In the genomic region with DNA sequence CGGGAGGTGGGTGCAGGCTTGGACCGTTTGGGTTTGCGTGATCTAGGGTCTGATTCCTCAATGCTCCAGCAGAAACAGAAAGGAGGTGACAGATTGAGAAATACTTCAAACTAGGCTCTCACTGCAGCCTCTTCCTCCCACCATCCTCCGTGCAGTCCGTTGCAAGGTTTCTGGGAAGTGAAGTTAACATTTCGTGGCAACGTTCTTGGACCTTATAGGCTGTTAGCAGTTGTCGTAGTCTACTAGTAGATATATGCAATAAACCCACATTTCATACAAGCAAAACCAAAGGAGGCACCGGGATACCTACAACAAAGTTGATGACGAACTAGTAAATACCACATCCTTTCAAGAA, we compare ENCODE assay signal across 8 mouse cellular contexts. TPM values are rescaled to one million over a fixed set of nuclear protein-coding genes. Genes with fewer than 3 reads are reported as not detected.
DNase-seq lines count a peak whose midpoint lies in the region; ATAC-seq and TF ChIP-seq lines count a peak whose summit lies in the region.

No protein-coding gene starts in this region.

- peak overlapping the region; percentile 70; the same call in 1 of the 2 replicates for H3K27ac ChIP-seq in intestine, embryonic 16.5 days (ENCODE audit: low read length)
- H3K27ac ChIP-seq in midbrain, postnatal 0 days (ENCODE audit: low read depth, low read length) = peak overlapping the region; percentile 81

- no peaks in the 10 kb centered on the region for H3K9me3 ChIP-seq in intestine, embryonic 16.5 days (ENCODE audit: control insufficient read depth, low read length)
- H3K9me3 ChIP-seq in midbrain, postnatal 0 days (ENCODE audit: low read length) = no peaks in the 10 kb centered on the region

- H3K9ac ChIP-seq in intestine, embryonic 16.5 days (ENCODE audit: low read depth, low read length) = peak overlapping the region; percentile 82
- peak overlapping the region; percentile 74 for H3K9ac ChIP-seq in midbrain, postnatal 0 days (replicated peaks; ENCODE audit: low read length, poor library complexity, severe bottlenecking)

- ATAC-seq in common myeloid progenitor, adult 5-6 weeks (replicated peaks; ENCODE audit: low read depth, poor library complexity, severe bottlenecking) = peak; percentile 40
- no peak; the same call in none of the 2 replicates for ATAC-seq in intestine, embryonic 16.5 days
- ATAC-seq in midbrain, postnatal 0 days (ENCODE audit: low FRiP score) = no peak; the same call in 1 of the 2 replicates

- no peak for DNase-seq in lung, adult 2 months
- no peak for DNase-seq in lung, postnatal 10 days
- peak; percentile 19 for DNase-seq in midbrain, postnatal 0 days (ENCODE audit: low spot score)
- no peak for DNase-seq in adrenal gland, adult 2 months
- no peak for DNase-seq in cerebellum, adult 9-11 months
- DNase-seq in thymus, postnatal 0 days (ENCODE audit: low spot score) = no peak

- no peak for TF ChIP-seq CTCF in lung, adult 2 months (IDR thresholded peaks at IDR 0.05; ENCODE audit: insufficient read depth, low read length)
- TF ChIP-seq CTCF in midbrain, postnatal 0 days (IDR thresholded peaks at IDR 0.05) = no peak

- no peaks in the 10 kb centered on the region for H3K27me3 ChIP-seq in intestine, embryonic 16.5 days (replicated peaks; ENCODE audit: control insufficient read depth, insufficient read depth, low read length)
- no peaks in the 10 kb centered on the region for H3K27me3 ChIP-seq in midbrain, postnatal 0 days (ENCODE audit: insufficient read depth, low read length)

- H3K4me2 ChIP-seq in intestine, embryonic 16.5 days (ENCODE audit: low read depth, low read length) = peak overlapping the region; percentile 69
- peak overlapping the region; percentile 66 for H3K4me2 ChIP-seq in midbrain, postnatal 0 days (ENCODE audit: low read depth, low read length, poor library complexity, severe bottlenecking)

- no peaks in the 10 kb centered on the region for H3K36me3 ChIP-seq in intestine, embryonic 16.5 days (ENCODE audit: control insufficient read depth, insufficient read depth, low read length)
- peaks cover 8% of the 10 kb centered on the region for H3K36me3 ChIP-seq in midbrain, postnatal 0 days (ENCODE audit: insufficient read depth, low read length)

- H3K4me1 ChIP-seq in lung, adult 2 months (ENCODE audit: control insufficient read depth, insufficient read depth, low read length) = peaks cover 4% of the 10 kb centered on the region; the same call in 1 of the 2 replicates
- peaks cover 8% of the 10 kb centered on the region for H3K4me1 ChIP-seq in intestine, embryonic 16.5 days (ENCODE audit: control insufficient read depth, insufficient read depth, low read length)
- H3K4me1 ChIP-seq in midbrain, postnatal 0 days (ENCODE audit: insufficient read depth, low read length) = peaks cover 7% of the 10 kb centered on the region

- under 1% methylated on average over 10 of the region's 10 CpGs for WGBS in lung, adult 2 months
- 1% methylated on average over 10 of the region's 10 CpGs for WGBS in intestine, embryonic 16.5 days
- 2% methylated on average over 10 of the region's 10 CpGs for WGBS in midbrain, postnatal 0 days

- TF ChIP-seq POLR2A in lung, adult 2 months (IDR thresholded peaks at IDR 0.05; ENCODE audit: borderline replicate concordance, extremely low read depth, low read depth, low read length) = no peak

- peak overlapping the region; percentile 63 for H3K4me3 ChIP-seq in lung, adult 2 months (replicated peaks; ENCODE audit: extremely low read depth, low read depth, low read length)
- peak overlapping the region; percentile 90 for H3K4me3 ChIP-seq in intestine, embryonic 16.5 days (ENCODE audit: low read length)
- peak overlapping the region; percentile 93 for H3K4me3 ChIP-seq in midbrain, postnatal 0 days (ENCODE audit: low read depth, low read length)

RNA-seq across cellular contexts. Expression of a gene that starts 0.8 kb away (rescaled TPM):
- polyA plus RNA-seq in lung, adult 2 months (2012; rRNA removed) = 2.7 and 3.2 TPM in 2 replicates
- 129 and 140 TPM in 2 replicates for total RNA-seq in common myeloid progenitor, adult 5-6 weeks (2017)
- polyA plus RNA-seq in intestine, embryonic 16.5 days (2015; fragmentation: Nextera tagmentation; extraction: Ambion mirVana) = 66.9 and 76.8 TPM in 2 replicates
- 29.0 and 30.2 TPM in 2 replicates for total RNA-seq in midbrain, postnatal 0 days (2014; rRNA removed)
- 51.5 and 53.5 TPM in 2 replicates for polyA plus RNA-seq in midbrain, postnatal 0 days (2015; fragmentation: Nextera tagmentation; extraction: Ambion mirVana)
- total RNA-seq in adrenal gland, adult 2 months (2021) = 10 to 100 TPM; 57.1 to 62.5 TPM
- polyA plus RNA-seq in adrenal gland, adult 2 months (2012; rRNA removed) = 2.7 and 2.9 TPM in 2 replicates
- 73.9 and 75.0 TPM in 2 replicates for polyA plus RNA-seq in thymus, postnatal 0 days (2015; fragmentation: Nextera tagmentation; extraction: Ambion mirVana)

RNA-seq across cellular contexts. Expression of a gene that starts 30.2 kb away (rescaled TPM):
- 4.5 and 6.5 TPM in 2 replicates for polyA plus RNA-seq in lung, adult 2 months (2012; rRNA removed)
- total RNA-seq in common myeloid progenitor, adult 5-6 weeks (2017) = 34.6 and 43.6 TPM in 2 replicates
- 23.9 and 25.3 TPM in 2 replicates for polyA plus RNA-seq in intestine, embryonic 16.5 days (2015; fragmentation: Nextera tagmentation; extraction: Ambion mirVana)
- total RNA-seq in midbrain, postnatal 0 days (2014; rRNA removed) = 10.5 and 14.8 TPM in 2 replicates
- polyA plus RNA-seq in midbrain, postnatal 0 days (2015; fragmentation: Nextera tagmentation; extraction: Ambion mirVana) = 13.1 and 13.4 TPM in 2 replicates
- total RNA-seq in adrenal gland, adult 2 months (2021) = 10 to 100 TPM; 13.0 to 17.0 TPM
- 4.5 and 4.6 TPM in 2 replicates for polyA plus RNA-seq in adrenal gland, adult 2 months (2012; rRNA removed)
- 37.3 and 39.1 TPM in 2 replicates for polyA plus RNA-seq in thymus, postnatal 0 days (2015; fragmentation: Nextera tagmentation; extraction: Ambion mirVana)

RNA-seq across cellular contexts. Expression of a gene that starts 45.3 kb away (rescaled TPM):
- 7.3 and 14.9 TPM in 2 replicates for polyA plus RNA-seq in lung, adult 2 months (2012; rRNA removed)
- 88.5 and 95.0 TPM in 2 replicates for total RNA-seq in common myeloid progenitor, adult 5-6 weeks (2017)
- 104 and 105 TPM in 2 replicates for polyA plus RNA-seq in intestine, embryonic 16.5 days (2015; fragmentation: Nextera tagmentation; extraction: Ambion mirVana)
- total RNA-seq in midbrain, postnatal 0 days (2014; rRNA removed) = 59.0 and 63.8 TPM in 2 replicates
- polyA plus RNA-seq in midbrain, postnatal 0 days (2015; fragmentation: Nextera tagmentation; extraction: Ambion mirVana) = 188 and 207 TPM in 2 replicates
- 10 to 100 TPM; 56.9 to 59.4 TPM for total RNA-seq in adrenal gland, adult 2 months (2021)
- 2.3 and 5.8 TPM in 2 replicates for polyA plus RNA-seq in adrenal gland, adult 2 months (2012; rRNA removed)
- polyA plus RNA-seq in thymus, postnatal 0 days (2015; fragmentation: Nextera tagmentation; extraction: Ambion mirVana) = 122 and 124 TPM in 2 replicates

RNA-seq across cellular contexts. Expression of a gene that starts 53.1 kb away (rescaled TPM):
- polyA plus RNA-seq in lung, adult 2 months (2012; rRNA removed) = 29.8 and 56.3 TPM in 2 replicates
- total RNA-seq in common myeloid progenitor, adult 5-6 weeks (2017) = 73.0 and 81.1 TPM in 2 replicates
- polyA plus RNA-seq in intestine, embryonic 16.5 days (2015; fragmentation: Nextera tagmentation; extraction: Ambion mirVana) = 88.2 and 90.5 TPM in 2 replicates
- total RNA-seq in midbrain, postnatal 0 days (2014; rRNA removed) = 125 and 136 TPM in 2 replicates
- 253 and 268 TPM in 2 replicates for polyA plus RNA-seq in midbrain, postnatal 0 days (2015; fragmentation: Nextera tagmentation; extraction: Ambion mirVana)
- total RNA-seq in adrenal gland, adult 2 months (2021) = 10 to 100 TPM; 90.2 to 94.9 TPM
- polyA plus RNA-seq in adrenal gland, adult 2 months (2012; rRNA removed) = 268 and 279 TPM in 2 replicates
- polyA plus RNA-seq in thymus, postnatal 0 days (2015; fragmentation: Nextera tagmentation; extraction: Ambion mirVana) = 126 and 145 TPM in 2 replicates

Comparison
In these comparisons a context has a peak if more than half of its experiments do, and no peak if none do; other contexts are left out.
1. RNA of a gene that starts 0.8 kb away (polyA plus RNA-seq): 66.9 to 76.8 TPM in intestine, embryonic 16.5 days, 73.9 to 75.0 TPM in thymus, postnatal 0 days and 51.5 to 53.5 TPM in midbrain, postnatal 0 days; 2.7 to 3.2 TPM in lung, adult 2 months and 2.7 to 2.9 TPM in adrenal gland, adult 2 months; every median in the first group is over 10 times any median in the second.
2. Peak in every context shown above with its lines, with median percentiles within 50 percentile points of each other: H3K4me3 ChIP-seq.